Mouse (Mus musculus): Measurements from ENCODE around the gene Arl6. TPM values are rescaled to one million over a fixed set of nuclear protein-coding genes. Genes with fewer than 3 reads are reported as not detected.

Arl6 gene
- 0.30 and 0.34 TPM in 2 replicates for polyA plus RNA-seq (2012; rRNA removed; ENCODE audit: low replicate concordance)

GRCm38 (mm10) chr16:59639102-59639691 lies at the start of gene Arl6:
TSS of gene Arl6 (minus strand) at chr16:59639391.

GRCm38 (mm10) chr16:59600311-59601251 lies 38.6 kb downstream of the Arl6 start, which contains the start of gene Crybg3:
TSS of gene Crybg3 (minus strand) at chr16:59600979.

Other genes starting within 250 kb of the Arl6 start
- gene Gabrr3, start 232.1 kb downstream of the Arl6 start, polyA plus RNA-seq (2012; rRNA removed; ENCODE audit: low replicate concordance): not detected in 2 replicates
- 0.95 and 1.9 TPM in 2 replicates for gene Riox2, start 167.6 kb downstream of the Arl6 start, polyA plus RNA-seq (2012; rRNA removed; ENCODE audit: low replicate concordance)
- 0.46 and 2.3 TPM in 2 replicates for gene Crybg3, start 38.4 kb downstream of the Arl6 start, polyA plus RNA-seq (2012; rRNA removed; ENCODE audit: low replicate concordance)

Measured in duodenum, adult 2 months (tissue).